Comparison of ENCODE assay signal across 1 mouse cellular context in genomic region chr11:100694926-100695325, GRCm38 (mm10).
TF ChIP-seq lines count a peak whose summit lies in the region.

No protein-coding gene starts in this region.

TF ChIP-seq in MEL, 35 proteins besides CTCF, POLR2A, EP300 and RAD21:
- TF ChIP-seq MYC (IDR thresholded peaks at IDR 0.05; ENCODE audit: low read depth, low read length) = no peak
- TF ChIP-seq ZC3H11A (IDR thresholded peaks at IDR 0.05; ENCODE audit: low read depth, low read length) = peak; percentile 96
- TF ChIP-seq ZNF384 (IDR thresholded peaks at IDR 0.05; ENCODE audit: low read depth, low read length) = no peak
- TF ChIP-seq SMC3 (IDR thresholded peaks at IDR 0.05; ENCODE audit: low read depth, low read length) = peak; percentile 99
